29 mouse cellular contexts compared by ENCODE assay signal in genomic region chr6:54048768-54049167, GRCm38 (mm10). TPM values are rescaled to one million over a fixed set of nuclear protein-coding genes. Genes with fewer than 3 reads are reported as not detected.
DNase-seq lines count a peak whose midpoint lies in the region; ATAC-seq and TF ChIP-seq lines count a peak whose summit lies in the region.
"Had no signal": no experiment of that assay in that cellular context is flagged by ENCODE, and none has a peak within 500 bp of the region (broad histone marks: within the 10 kb centered on the region; RNA-seq: fewer than 3 reads in every experiment).

No protein-coding gene starts in this region.

- DNase-seq in cerebellum, adult 9-10 months = peak; percentile 37
- DNase-seq in cerebellum, adult 11 months = no peak
- no peak for DNase-seq in left cerebral cortex, adult 11 months (ENCODE audit: low spot score)
- DNase-seq: adrenal gland, postnatal 14 days; cerebellum, adult 9-11 months; forebrain, postnatal 0 days; gastrocnemius, postnatal 25 days; heart, adult 2 months; kidney, adult 8-10 months; liver; lung, adult 18-20 months; lung, postnatal 4 days; midbrain, embryonic 14.5 days; retina, postnatal 1 day; right cerebral cortex, postnatal 14 days; thymus, postnatal 14 days had no signal

- no peak overlapping the region for H3K4me3 ChIP-seq in C2C12 (ENCODE audit: insufficient read depth, poor library complexity, severe bottlenecking)
- no peak overlapping the region for H3K4me3 ChIP-seq in intestine, embryonic 16.5 days (ENCODE audit: low read length)
- no peak overlapping the region for H3K4me3 ChIP-seq in small intestine, adult 2 months (ENCODE audit: low read depth, low read length)
- H3K4me3 ChIP-seq in hindbrain, embryonic 12.5 days = no peak overlapping the region
- H3K4me3 ChIP-seq: embryonic facial prominence, embryonic 13.5 days; forebrain, embryonic 10.5 days; heart, adult 2 months; heart, embryonic 12.5 days; hindbrain, embryonic 15.5 days; neural tube, embryonic 15.5 days had no signal

- TF ChIP-seq POLR2A in small intestine, adult 2 months (IDR thresholded peaks at IDR 0.05; ENCODE audit: low read depth, low read length) = no peak

- no peak overlapping the region for H3K9ac ChIP-seq in intestine, embryonic 16.5 days (ENCODE audit: low read depth, low read length)
- H3K9ac ChIP-seq in hindbrain, embryonic 12.5 days = no peak overlapping the region
- H3K9ac ChIP-seq: embryonic facial prominence, embryonic 13.5 days; forebrain, postnatal 0 days; heart, embryonic 12.5 days; hindbrain, embryonic 15.5 days; neural tube, embryonic 15.5 days had no signal

- H3K79me2 ChIP-seq in C2C12 (ENCODE audit: control insufficient read depth, insufficient read depth) = no peaks in the 10 kb centered on the region

- no peaks in the 10 kb centered on the region; the same call in 1 of the 2 replicates for H3K4me1 ChIP-seq in intestine, embryonic 16.5 days (ENCODE audit: control insufficient read depth, insufficient read depth, low read length)
- peaks cover 23% of the 10 kb centered on the region for H3K4me1 ChIP-seq in small intestine, adult 2 months (ENCODE audit: control insufficient read depth, insufficient read depth, insufficient read length, low read length)
- no peaks in the 10 kb centered on the region; the same call in 1 of the 2 replicates for H3K4me1 ChIP-seq in hindbrain, embryonic 12.5 days
- H3K4me1 ChIP-seq: heart, embryonic 12.5 days had no signal

- 0 out of 2 replicates have a peak overlapping the region, but pooled peaks have one; percentile 30 for H3K27ac ChIP-seq in intestine, embryonic 16.5 days (ENCODE audit: low read length)
- peak overlapping the region; percentile 49; the same call in 1 of the 2 replicates for H3K27ac ChIP-seq in small intestine, adult 2 months (ENCODE audit: insufficient read depth, low read depth, low read length)
- no peak overlapping the region for H3K27ac ChIP-seq in hindbrain, embryonic 12.5 days
- H3K27ac ChIP-seq: embryonic facial prominence, embryonic 13.5 days; forebrain, embryonic 10.5 days; heart, adult 2 months; hindbrain, embryonic 15.5 days; kidney, postnatal 0 days; neural tube, embryonic 15.5 days had no signal

- no peaks in the 10 kb centered on the region for H3K79me3 ChIP-seq in C2C12 (ENCODE audit: low read depth)

- no peak overlapping the region for H3ac ChIP-seq in C2C12 (ENCODE audit: control insufficient read depth, insufficient read length, low read depth)

- TF ChIP-seq CTCF in C2C12 (IDR thresholded peaks at IDR 0.05; ENCODE audit: control insufficient read depth, insufficient read depth, insufficient read length) = no peak
- TF ChIP-seq CTCF in small intestine, adult 2 months (IDR thresholded peaks at IDR 0.05; ENCODE audit: extremely low read depth, insufficient read length, insufficient replicate concordance, low read depth, low read length) = no peak

- H3K27me3 ChIP-seq in C2C12 (ENCODE audit: control insufficient read depth, insufficient read depth, insufficient read length) = no peaks in the 10 kb centered on the region
- no peaks in the 10 kb centered on the region for H3K27me3 ChIP-seq in intestine, embryonic 16.5 days (replicated peaks; ENCODE audit: control insufficient read depth, insufficient read depth, low read length)
- H3K27me3 ChIP-seq in small intestine, adult 2 months (ENCODE audit: control insufficient read depth, insufficient read depth, low read length) = no peaks in the 10 kb centered on the region
- no peaks in the 10 kb centered on the region for H3K27me3 ChIP-seq in hindbrain, embryonic 12.5 days
- H3K27me3 ChIP-seq: embryonic facial prominence, embryonic 13.5 days; heart, embryonic 12.5 days; hindbrain, embryonic 15.5 days; neural tube, embryonic 15.5 days had no signal

- no peak overlapping the region for H3K4me2 ChIP-seq in intestine, embryonic 16.5 days (ENCODE audit: low read depth, low read length)
- H3K4me2 ChIP-seq in hindbrain, embryonic 12.5 days (replicated peaks) = no peak overlapping the region
- H3K4me2 ChIP-seq: embryonic facial prominence, embryonic 13.5 days; heart, embryonic 12.5 days; hindbrain, embryonic 15.5 days; neural tube, embryonic 15.5 days had no signal

- peak; percentile 41; the same call in 1 of the 2 replicates for ATAC-seq in intestine, embryonic 16.5 days
- ATAC-seq in hindbrain, embryonic 12.5 days (ENCODE audit: low FRiP score) = no peak
- ATAC-seq: CD4-positive, CD25-positive, alpha-beta regulatory T cell, adult 4 months; forebrain, postnatal 0 days; inflammation-experienced regulatory T-cells, adult 6 months; lung, postnatal 0 days had no signal

- no peaks in the 10 kb centered on the region for H3K36me3 ChIP-seq in C2C12 (ENCODE audit: control insufficient read depth, insufficient read depth)
- H3K36me3 ChIP-seq in intestine, embryonic 16.5 days (ENCODE audit: control insufficient read depth, insufficient read depth, low read length) = no peaks in the 10 kb centered on the region
- no peaks in the 10 kb centered on the region for H3K36me3 ChIP-seq in small intestine, adult 2 months (ENCODE audit: control insufficient read depth, insufficient read depth, low read length)
- H3K36me3 ChIP-seq in hindbrain, embryonic 12.5 days = no peaks in the 10 kb centered on the region
- H3K36me3 ChIP-seq: embryonic facial prominence, embryonic 13.5 days; forebrain, embryonic 10.5 days; heart, embryonic 12.5 days; hindbrain, embryonic 15.5 days; neural tube, embryonic 15.5 days had no signal

- 79% methylated on average over 6 of the region's 6 CpGs for WGBS in intestine, embryonic 16.5 days
- WGBS in small intestine, adult 2 months = 50% methylated on average over 6 of the region's 6 CpGs
- 82% methylated on average over 6 of the region's 6 CpGs for WGBS in hindbrain, embryonic 12.5 days

- no peaks in the 10 kb centered on the region for H3K9me3 ChIP-seq in intestine, embryonic 16.5 days (ENCODE audit: control insufficient read depth, low read length)
- H3K9me3 ChIP-seq in hindbrain, embryonic 12.5 days (replicated peaks) = no peaks in the 10 kb centered on the region
- H3K9me3 ChIP-seq: embryonic facial prominence, embryonic 13.5 days; forebrain, embryonic 10.5 days; heart, embryonic 12.5 days; hindbrain, embryonic 15.5 days; neural tube, embryonic 15.5 days had no signal

TF ChIP-seq in C2C12, 6 proteins besides CTCF, POLR2A, EP300 and RAD21:
- no peak for TF ChIP-seq USF1 (IDR thresholded peaks at IDR 0.05; ENCODE audit: low read depth)
- peak; percentile 42 for TF ChIP-seq CEBPB (IDR thresholded peaks at IDR 0.05; ENCODE audit: low read depth)

RNA-seq across cellular contexts. Expression of gene Chn2, which starts 9.4 kb away (rescaled TPM):
- polyA plus RNA-seq in C2C12 (2012; fragmentation: generic; extraction: Trizol) = 6.4 TPM
- 20.2 and 20.8 TPM in 2 replicates for polyA plus RNA-seq in intestine, embryonic 16.5 days (2015; fragmentation: Nextera tagmentation; extraction: Ambion mirVana)
- 35.2 and 53.5 TPM in 2 replicates for polyA plus RNA-seq in small intestine, adult 2 months (2012; rRNA removed)
- 20.3 and 24.0 TPM in 2 replicates for polyA plus RNA-seq in hindbrain, embryonic 12.5 days (2016; fragmentation: Nextera tagmentation; extraction: Ambion mirVana)
